Mouse (Mus musculus): Measurements from ENCODE around the gene Pfdn6. TPM values are rescaled to one million over a fixed set of nuclear protein-coding genes. Genes with fewer than 3 reads are reported as not detected.

Pfdn6 gene
- polyA plus RNA-seq, 1 experiment: 58.7 TPM

- no peaks in the 10 kb centered on the region; the same call in 1 of the 2 replicates for H3K36me3 ChIP-seq (ENCODE audit: control insufficient read depth, insufficient read depth, low read length)
- H3K27ac ChIP-seq (ENCODE audit: control insufficient read depth, insufficient read depth, low read depth, low read length): peak within 1 kb of the TSS; percentile 19; the same call in 1 of the 2 replicates
- H3K27me3 ChIP-seq (ENCODE audit: control insufficient read depth, insufficient read depth, low read length): no peaks in the 10 kb centered on the region
- H3K4me3 ChIP-seq (ENCODE audit: control insufficient read depth, low read depth, low read length): peak within 1 kb of the TSS; percentile 60
- peaks cover 20% of the 10 kb centered on the region for H3K4me1 ChIP-seq (ENCODE audit: control insufficient read depth, insufficient read depth, low read length)
- TF ChIP-seq CTCF (IDR thresholded peaks at IDR 0.05; ENCODE audit: control insufficient read depth, insufficient read depth, insufficient replicate concordance, low read depth, low read length): no peak
- peak; percentile 59; the same call in 1 of the 2 replicates for TF ChIP-seq POLR2A (IDR thresholded peaks at IDR 0.05; ENCODE audit: control insufficient read depth, low read depth, low read length)
Measured at GRCm38 (mm10) chr17:33951021-33951946, 11.1 kb upstream of the Pfdn6 start, which contains the start of gene B3galt4. Gene B3galt4, minus strand, starts transcription at chr17:33951488.

DNA sequence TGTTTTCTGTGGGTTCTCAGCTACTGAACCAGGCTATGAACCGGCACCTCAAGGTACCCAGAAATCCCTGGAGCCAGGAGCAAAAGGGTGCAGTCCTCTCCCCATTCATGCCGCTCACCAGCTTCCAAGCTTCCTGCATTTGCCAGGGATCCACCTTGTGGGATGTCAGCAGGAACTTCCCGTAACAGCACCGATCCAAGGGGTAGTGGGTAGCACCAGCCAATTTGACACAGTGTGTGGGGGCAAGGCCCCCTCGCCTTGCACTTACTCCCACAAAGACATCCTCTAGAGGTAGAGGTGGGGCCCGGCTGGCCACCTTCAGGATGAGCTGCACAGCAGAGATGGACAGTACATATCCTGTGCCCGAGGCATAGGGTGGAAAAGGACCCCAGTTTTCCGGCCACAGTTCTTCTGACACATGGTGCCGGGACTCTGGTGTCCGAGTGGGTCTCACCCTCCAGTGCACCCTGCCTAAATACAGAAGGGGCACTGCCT, 10.0 kb upstream of the Pfdn6 start:
- no peaks in the 10 kb centered on the region; the same call in 1 of the 2 replicates for H3K36me3 ChIP-seq (ENCODE audit: control insufficient read depth, insufficient read depth, low read length)
- no peak overlapping the region; the same call in 1 of the 2 replicates for H3K4me3 ChIP-seq (ENCODE audit: control insufficient read depth, low read depth, low read length)
- no peak for TF ChIP-seq POLR2A (IDR thresholded peaks at IDR 0.05; ENCODE audit: control insufficient read depth, low read depth, low read length)
- no peak for TF ChIP-seq CTCF (IDR thresholded peaks at IDR 0.05; ENCODE audit: control insufficient read depth, insufficient read depth, insufficient replicate concordance, low read depth, low read length)
- peaks cover 19% of the 10 kb centered on the region for H3K4me1 ChIP-seq (ENCODE audit: control insufficient read depth, insufficient read depth, low read length)
- H3K27me3 ChIP-seq (ENCODE audit: control insufficient read depth, insufficient read depth, low read length): no peaks in the 10 kb centered on the region
- H3K27ac ChIP-seq (ENCODE audit: control insufficient read depth, insufficient read depth, low read depth, low read length): no peak overlapping the region

DNA sequence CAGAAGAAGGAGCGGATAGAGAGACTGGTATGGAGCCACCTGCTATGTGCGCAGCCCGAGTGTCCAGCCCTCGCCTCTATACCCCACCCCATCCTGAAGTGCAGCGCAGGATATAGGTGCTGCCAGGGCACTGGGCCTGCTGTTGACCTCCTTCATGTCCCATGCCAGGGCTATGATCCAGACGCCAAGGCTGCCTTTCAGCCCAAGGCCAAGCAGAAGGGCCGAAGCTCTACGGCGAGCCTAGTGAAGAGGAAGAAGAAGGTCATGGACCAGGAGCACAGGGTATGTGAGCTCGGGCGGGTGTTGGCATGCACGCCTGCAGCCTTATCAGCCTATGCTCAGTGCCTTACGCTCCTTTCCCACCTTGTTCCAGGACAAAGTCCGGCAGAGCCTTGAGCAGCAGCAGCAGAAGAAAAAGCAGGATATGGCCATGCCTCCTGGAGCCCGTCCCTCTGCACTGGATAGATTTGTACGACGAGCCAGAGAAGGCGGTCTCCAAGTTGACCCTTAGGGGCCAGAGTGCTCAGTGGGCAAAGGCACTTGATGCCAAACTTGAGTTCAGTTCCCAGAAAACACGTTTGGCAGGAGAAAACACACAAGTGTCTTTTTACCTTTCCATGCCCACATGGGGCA, 8.9 kb upstream of the Pfdn6 start:
- TF ChIP-seq CTCF (IDR thresholded peaks at IDR 0.05; ENCODE audit: control insufficient read depth, insufficient read depth, insufficient replicate concordance, low read depth, low read length) (no peak), POLR2A (IDR thresholded peaks at IDR 0.05; ENCODE audit: control insufficient read depth, low read depth, low read length) (no peak)
- Histone ChIP-seq H3K4me3 (ENCODE audit: control insufficient read depth, low read depth, low read length) (no peak overlapping the region), H3K4me1 (ENCODE audit: control insufficient read depth, insufficient read depth, low read length) (peaks cover 17% of the 10 kb centered on the region), H3K36me3 (ENCODE audit: control insufficient read depth, insufficient read depth, low read length) (peaks cover 1% of the 10 kb centered on the region; the same call in 1 of the 2 replicates), H3K27me3 (ENCODE audit: control insufficient read depth, insufficient read depth, low read length) (no peaks in the 10 kb centered on the region), H3K27ac (ENCODE audit: control insufficient read depth, insufficient read depth, low read depth, low read length) (no peak overlapping the region)

GRCm38 (mm10) chr17:33948090-33948904, 8.2 kb upstream of the Pfdn6 start:
- H3K36me3 ChIP-seq (ENCODE audit: control insufficient read depth, insufficient read depth, low read length): peaks cover 1% of the 10 kb centered on the region; the same call in 1 of the 2 replicates
- no peak overlapping the region for H3K4me3 ChIP-seq (ENCODE audit: control insufficient read depth, low read depth, low read length)
- TF ChIP-seq CTCF (IDR thresholded peaks at IDR 0.05; ENCODE audit: control insufficient read depth, insufficient read depth, insufficient replicate concordance, low read depth, low read length): no peak
- no peaks in the 10 kb centered on the region for H3K27me3 ChIP-seq (ENCODE audit: control insufficient read depth, insufficient read depth, low read length)
- H3K27ac ChIP-seq (ENCODE audit: control insufficient read depth, insufficient read depth, low read depth, low read length): no peak overlapping the region
- H3K4me1 ChIP-seq (ENCODE audit: control insufficient read depth, insufficient read depth, low read length): peaks cover 17% of the 10 kb centered on the region

DNA sequence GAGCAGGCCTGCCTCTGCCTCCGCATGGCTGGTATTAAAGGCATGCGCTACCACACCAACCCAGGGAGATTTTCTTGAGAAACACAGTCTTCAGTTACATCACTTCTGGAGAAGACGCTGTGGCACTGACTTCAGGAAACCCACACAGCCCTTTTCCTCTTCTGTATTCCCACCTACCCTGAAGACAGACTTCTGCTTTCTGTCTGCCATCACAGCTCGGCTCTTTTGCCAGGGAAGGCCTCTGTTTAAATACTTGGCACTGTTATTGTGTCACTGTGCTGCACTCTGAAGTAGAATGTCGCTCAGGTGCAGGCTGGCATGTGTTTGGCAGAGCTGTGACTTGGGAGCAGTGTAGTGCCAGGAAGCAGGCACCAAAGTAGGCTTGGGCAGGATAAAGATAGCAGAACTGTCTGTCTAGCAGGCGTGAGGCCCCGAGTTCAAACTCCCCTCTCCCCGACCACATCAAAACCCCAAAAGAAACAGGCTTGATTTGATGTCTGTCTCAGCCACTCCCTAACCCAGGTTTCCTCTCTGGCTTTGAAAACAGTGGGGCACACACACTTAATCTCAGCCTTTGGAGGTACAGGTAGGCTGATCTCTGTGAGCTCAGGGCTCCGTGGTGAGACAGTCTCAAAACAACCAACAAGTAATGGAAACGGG, 7.4 kb upstream of the Pfdn6 start:
- peaks cover 17% of the 10 kb centered on the region for H3K4me1 ChIP-seq (ENCODE audit: control insufficient read depth, insufficient read depth, low read length)
- H3K27ac ChIP-seq (ENCODE audit: control insufficient read depth, insufficient read depth, low read depth, low read length): no peak overlapping the region
- H3K27me3 ChIP-seq (ENCODE audit: control insufficient read depth, insufficient read depth, low read length): no peaks in the 10 kb centered on the region
- TF ChIP-seq CTCF (IDR thresholded peaks at IDR 0.05; ENCODE audit: control insufficient read depth, insufficient read depth, insufficient replicate concordance, low read depth, low read length) (no peak), POLR2A (IDR thresholded peaks at IDR 0.05; ENCODE audit: control insufficient read depth, low read depth, low read length) (no peak)
- 0 out of 2 replicates have a peak, but pooled peaks cover 1% of the 10 kb centered on the region for H3K36me3 ChIP-seq (ENCODE audit: control insufficient read depth, insufficient read depth, low read length)
- H3K4me3 ChIP-seq (ENCODE audit: control insufficient read depth, low read depth, low read length): no peak overlapping the region

- H3K36me3 ChIP-seq (ENCODE audit: control insufficient read depth, insufficient read depth, low read length): 0 out of 2 replicates have a peak, but pooled peaks cover 1% of the 10 kb centered on the region
- H3K27ac ChIP-seq (ENCODE audit: control insufficient read depth, insufficient read depth, low read depth, low read length): no peak overlapping the region
- peaks cover 18% of the 10 kb centered on the region for H3K4me1 ChIP-seq (ENCODE audit: control insufficient read depth, insufficient read depth, low read length)
- no peak overlapping the region for H3K4me3 ChIP-seq (ENCODE audit: control insufficient read depth, low read depth, low read length)
- no peaks in the 10 kb centered on the region for H3K27me3 ChIP-seq (ENCODE audit: control insufficient read depth, insufficient read depth, low read length)
- TF ChIP-seq CTCF (IDR thresholded peaks at IDR 0.05; ENCODE audit: control insufficient read depth, insufficient read depth, insufficient replicate concordance, low read depth, low read length): no peak
Measured at GRCm38 (mm10) chr17:33943454-33943853, 3.3 kb upstream of the Pfdn6 start.

Data from testis, adult 2 months (tissue).